Mouse (Mus musculus) thymus, adult 2 months (tissue): ENCODE data around the gene Epsti1.
A peak's percentile ranks its signal among the peaks of the same experiment; 100 is the strongest.

Experiments
- CTCF ChIP-seq: fragments of 200-500 bp; IDR thresholded peaks from 2 replicates; pipeline ENCODE4 v1.5.1; 2012; ENCODE audit warnings: mild to moderate bottlenecking, control low read depth, low read length, moderate library complexity, borderline replicate concordance; ENCODE audit not compliant: control insufficient read depth, poor library complexity, insufficient read depth; ENCODE audit errors: extremely low read depth
- POLR2A ChIP-seq: fragments of 200-500 bp; IDR thresholded peaks from 2 replicates; pipeline ENCODE4 v1.6.1; 2012; ENCODE audit warnings: mild to moderate bottlenecking, low read length, control low read depth, moderate library complexity; ENCODE audit not compliant: control insufficient read depth, poor library complexity, insufficient read depth; ENCODE audit errors: extremely low read depth

DNA sequence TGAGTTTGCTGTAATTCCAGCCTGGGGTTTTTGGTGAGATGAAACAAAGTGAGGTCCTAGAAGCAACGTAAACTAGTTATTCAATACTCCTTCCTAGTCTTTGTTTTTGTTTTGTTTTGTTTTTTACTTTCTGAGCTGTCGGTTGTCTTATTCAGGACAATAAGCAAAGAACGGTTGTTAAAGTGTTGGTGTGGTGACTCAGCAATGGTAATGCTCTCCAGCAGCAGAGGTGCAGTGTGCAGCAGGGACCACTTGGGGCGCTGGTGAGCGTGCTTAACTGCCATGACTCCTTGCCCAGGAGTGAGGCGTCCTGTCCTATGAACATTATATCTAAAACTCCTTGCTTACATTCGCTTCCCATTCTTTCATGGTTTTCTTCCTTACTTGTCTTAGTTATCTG, 14.1 kb upstream of the Epsti1 start:
- 0 out of 2 replicates have a peak, but pooled peaks have one; percentile 17 for TF ChIP-seq CTCF
- no peak for TF ChIP-seq POLR2A
